Comparison of ENCODE assay signal across 18 mouse cellular contexts in the genomic region with DNA sequence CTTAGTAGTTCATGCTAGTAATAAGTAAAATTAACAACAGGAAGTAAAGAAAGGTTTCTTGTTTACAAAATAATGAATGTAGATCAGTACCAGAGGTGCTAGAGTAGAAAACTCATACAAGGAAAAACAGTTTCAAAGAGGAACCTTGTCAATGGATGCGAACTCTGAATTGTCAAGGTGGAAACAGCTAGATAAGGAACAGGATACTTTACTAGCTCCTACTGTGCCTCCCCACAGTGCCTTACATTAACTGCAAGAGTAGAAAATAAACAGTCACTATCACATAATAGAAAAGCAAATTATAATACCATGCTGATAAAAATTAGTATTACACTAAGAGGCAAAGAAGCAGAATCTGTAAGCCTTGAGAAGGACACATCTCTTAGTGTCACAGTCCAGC.
"Had no signal": no experiment of that assay in that cellular context is flagged by ENCODE, and none has a peak within 500 bp of the region (broad histone marks: within the 10 kb centered on the region; RNA-seq: fewer than 3 reads in every experiment).

No protein-coding gene starts in this region.

- H3K27me3 ChIP-seq: intestine, embryonic 15.5 days; midbrain, embryonic 13.5 days; neural tube, embryonic 13.5 days had no signal

- H3K9ac ChIP-seq: intestine, embryonic 15.5 days; lung, embryonic 14.5 days; midbrain, embryonic 13.5 days; neural tube, embryonic 13.5 days had no signal

- ATAC-seq: intestine, embryonic 15.5 days; lung, postnatal 0 days; midbrain, embryonic 13.5 days; midbrain, embryonic 16.5 days had no signal

- H3K4me2 ChIP-seq: intestine, embryonic 15.5 days; lung, embryonic 14.5 days; midbrain, embryonic 13.5 days; neural tube, embryonic 13.5 days had no signal

- H3K4me1 ChIP-seq: intestine, embryonic 15.5 days; midbrain, embryonic 10.5 days; midbrain, embryonic 13.5 days; neural tube, embryonic 13.5 days had no signal

- DNase-seq: kidney, adult 11 months; kidney, adult 9 months; kidney, postnatal 14 days; kidney, postnatal 4 days; lung, embryonic 14.5 days; right cerebral cortex, postnatal 4 days; thymus, adult 2 months; thymus, postnatal 14 days; thymus, postnatal 4 days had no signal

- H3K4me3 ChIP-seq: intestine, embryonic 15.5 days; midbrain, embryonic 10.5 days; midbrain, embryonic 13.5 days; myocyte; neural tube, embryonic 13.5 days had no signal

- H3K9me3 ChIP-seq: intestine, embryonic 15.5 days; midbrain, embryonic 10.5 days; midbrain, embryonic 13.5 days; neural tube, embryonic 13.5 days had no signal

- H3K27ac ChIP-seq: intestine, embryonic 15.5 days; macrophage; midbrain, embryonic 10.5 days; midbrain, embryonic 13.5 days; neural tube, embryonic 13.5 days; stomach, postnatal 0 days had no signal
